Mouse (Mus musculus) brain, embryonic 14.5 days (tissue): ENCODE measurements around the gene Cdca7l.

Source experiments
- CTCF ChIP-seq: fragments of 200-500 bp; IDR thresholded peaks from 2 replicates; pipeline ENCODE4 v1.5.1; 2012; ENCODE audit warnings: inconsistent platforms, mild to moderate bottlenecking, moderate library complexity, borderline replicate concordance; ENCODE audit not compliant: insufficient read depth, insufficient read length; ENCODE audit errors: extremely low read depth
- POLR2A ChIP-seq: fragments of 200-500 bp; IDR thresholded peaks from 2 replicates; pipeline ENCODE4 v1.6.1; 2012; ENCODE audit warnings: mild to moderate bottlenecking, inconsistent platforms, borderline replicate concordance; ENCODE audit not compliant: poor library complexity, insufficient read depth, insufficient read length, severe bottlenecking; ENCODE audit errors: extremely low read depth

GRCm38 (mm10) chr12:117903671-117904070 is 99.6 kb downstream of the Cdca7l start:
- TF ChIP-seq CTCF = no peak
- no peak for TF ChIP-seq POLR2A
